Mouse (Mus musculus): ENCODE measurements around the gene Gm16429.
"Not testable (repeated sequence)": the region's sequence is repeated elsewhere in the genome, so short reads cannot be mapped to it uniquely, and the experiment has no call there.

Gene Gm16429

DNA sequence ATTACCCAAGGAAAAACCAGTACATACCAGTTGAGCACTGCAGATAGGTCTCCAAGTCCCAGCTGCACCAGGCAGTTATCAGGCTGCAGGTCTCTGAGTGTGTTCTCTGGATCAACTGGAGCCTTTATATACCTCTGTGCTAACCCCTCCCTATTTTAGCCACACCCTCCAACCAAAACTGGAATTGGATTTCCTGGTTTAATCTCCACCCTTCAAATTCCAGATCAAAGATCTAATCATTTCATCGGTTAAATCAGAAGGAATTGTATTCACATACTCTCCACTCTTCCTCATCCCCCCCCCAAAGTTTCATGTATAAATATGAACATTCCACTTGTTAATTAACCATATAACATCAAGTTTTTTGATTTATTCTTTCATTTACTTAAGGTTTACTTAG is at the start of gene Gm16429:
Gene Gm16429 (minus strand): TSS at position 101 of the 400 bp plus-strand sequence.
- DNase-seq (ENCODE audit: low spot score in 2 of 2): not testable (repeated sequence)

All from heart, adult 9 months (tissue).